Mouse (Mus musculus): ENCODE measurements around the gene Bag3.

DNA sequence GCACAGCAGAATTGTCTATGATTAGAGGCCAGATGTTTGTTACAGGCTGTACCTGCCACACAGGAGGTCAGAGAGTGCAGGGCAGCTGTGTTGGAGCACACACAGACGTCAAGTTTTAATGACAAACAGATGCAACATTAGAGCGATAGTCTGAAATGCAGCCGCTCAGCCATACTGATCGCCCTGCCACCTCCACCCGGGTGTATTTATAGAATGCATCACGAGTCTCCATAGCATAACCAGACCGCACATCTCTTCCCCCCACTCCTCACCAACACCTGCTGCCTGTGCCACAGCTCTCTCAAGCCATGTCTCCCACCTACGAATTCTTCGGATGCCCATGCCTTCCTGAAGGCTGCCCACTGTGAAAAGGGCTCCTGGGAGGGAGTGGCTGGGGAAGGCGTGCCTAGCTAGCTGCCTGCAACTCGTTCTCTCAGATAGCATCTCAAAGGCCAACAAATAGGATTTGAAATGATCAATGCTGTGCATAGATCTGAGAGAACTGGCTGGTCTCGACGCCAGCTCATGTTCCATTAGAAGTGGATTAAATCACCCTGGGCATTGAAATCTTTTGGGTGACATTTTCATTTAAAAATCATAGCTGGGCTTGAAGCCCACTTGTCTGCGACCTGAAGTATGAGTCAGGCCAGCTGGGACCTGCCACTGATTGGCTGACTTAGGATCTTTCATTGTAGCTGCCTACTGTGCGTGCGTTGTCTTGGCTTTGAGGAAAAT is 3.9 kb upstream of the Bag3 start:
- TF ChIP-seq POLR2A (IDR thresholded peaks at IDR 0.05; ENCODE audit: insufficient read length, low read depth) (no peak), MAX (IDR thresholded peaks at IDR 0.05; ENCODE audit: low read depth) (no peak), SRF (IDR thresholded peaks at IDR 0.05; ENCODE audit: control insufficient read depth, insufficient read length, low read depth) (no peak), MYOG (IDR thresholded peaks at IDR 0.05; ENCODE audit: control insufficient read depth in 1 of 3, insufficient read depth in 1 of 3, insufficient read length in 2 of 3, low read depth in 2 of 3) (peak in 1 of 3 experiments; percentile 45)

Measured in myocyte (in vitro differentiated cells).